Mouse (Mus musculus): ENCODE results near the gene Stpg4.

DNA sequence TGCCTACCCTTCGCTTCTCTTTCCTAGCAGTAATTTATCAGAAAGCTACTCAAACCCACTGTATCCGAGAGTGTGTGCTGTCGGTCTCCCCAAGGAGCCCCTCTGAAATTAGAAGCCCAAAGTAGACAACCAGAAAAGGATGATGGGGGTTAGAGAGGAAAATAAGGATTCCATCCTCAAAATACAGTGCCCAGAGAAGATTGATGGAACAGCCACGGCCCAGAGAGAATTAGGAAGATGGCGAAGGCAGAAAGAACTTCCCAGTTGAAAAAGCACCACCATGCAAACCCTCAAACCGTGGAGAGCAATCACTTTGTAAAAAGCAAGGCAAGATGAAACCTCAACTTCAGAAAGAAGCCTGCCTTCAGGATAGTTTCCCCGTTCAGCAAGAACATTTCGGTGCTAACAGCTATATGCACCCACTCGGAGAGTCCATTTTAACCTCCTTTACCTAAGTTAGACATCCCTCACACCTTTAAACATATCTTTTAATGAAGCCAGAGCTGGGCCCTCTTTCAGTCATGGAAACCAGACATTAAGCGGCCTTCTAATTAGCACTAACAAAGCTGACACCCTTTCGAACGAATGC lies 20.2 kb upstream of the Stpg4 start:
- TF ChIP-seq POLR2A (IDR thresholded peaks at IDR 0.05; ENCODE audit: low read depth, low read length) = no peak
- no peak for TF ChIP-seq CTCF (IDR thresholded peaks at IDR 0.05; ENCODE audit: borderline replicate concordance, insufficient read depth, low read length)
